Mouse (Mus musculus): ENCODE measurements at regions not wholly inside any gene's neighbourhood (a gene's known extent, or its start where the extent isn't known, plus 50 kb on each side); places are given as distances from the start of the nearest gene placed in this dataset.
A peak's percentile ranks its signal among the peaks of the same experiment; 100 is the strongest.

DNA sequence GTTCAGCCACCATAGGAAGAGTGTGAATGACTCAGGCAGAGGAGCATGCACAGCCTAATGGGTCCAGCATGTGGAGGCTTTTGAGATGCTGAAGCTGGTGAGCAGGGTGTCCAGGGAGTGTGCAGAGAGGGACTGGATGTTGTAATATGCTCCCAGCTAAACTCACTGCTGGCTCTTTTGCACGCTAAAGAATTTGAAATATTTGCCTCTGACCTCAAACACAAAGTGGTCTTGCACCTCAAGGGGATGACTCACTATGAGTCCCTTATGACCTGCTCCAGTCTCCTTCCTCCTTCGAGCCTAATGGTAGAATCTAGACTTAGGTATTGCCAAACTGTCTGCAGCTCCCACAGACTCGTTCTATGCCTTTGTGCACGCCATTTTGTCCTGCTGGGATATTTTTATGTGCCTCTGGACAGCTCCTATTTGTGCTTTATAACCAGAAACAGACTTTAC is 55.0 kb upstream of the Slit3 start:
- peak; percentile 28 for DNase-seq

DNA sequence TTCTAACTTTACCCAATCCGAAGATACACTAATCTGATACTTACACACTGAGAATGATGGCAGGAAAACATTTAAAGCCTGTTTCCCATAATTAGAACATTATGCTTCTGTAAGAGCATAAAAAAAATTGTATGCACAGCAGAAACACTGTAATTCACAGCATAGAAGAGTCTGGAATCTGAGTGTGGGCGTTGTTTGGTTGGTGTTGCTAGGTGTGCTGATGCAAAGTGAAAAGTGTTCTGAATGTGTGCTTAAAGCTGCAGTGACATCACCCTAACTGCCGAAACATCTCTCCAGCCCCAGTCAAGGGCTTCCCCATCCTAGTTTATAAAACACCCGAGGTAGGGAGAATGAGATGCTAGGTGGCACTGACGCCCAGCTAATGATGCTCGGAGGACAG is 63.2 kb upstream of the Slit3 start:
- DNase-seq, result no peak

DNA sequence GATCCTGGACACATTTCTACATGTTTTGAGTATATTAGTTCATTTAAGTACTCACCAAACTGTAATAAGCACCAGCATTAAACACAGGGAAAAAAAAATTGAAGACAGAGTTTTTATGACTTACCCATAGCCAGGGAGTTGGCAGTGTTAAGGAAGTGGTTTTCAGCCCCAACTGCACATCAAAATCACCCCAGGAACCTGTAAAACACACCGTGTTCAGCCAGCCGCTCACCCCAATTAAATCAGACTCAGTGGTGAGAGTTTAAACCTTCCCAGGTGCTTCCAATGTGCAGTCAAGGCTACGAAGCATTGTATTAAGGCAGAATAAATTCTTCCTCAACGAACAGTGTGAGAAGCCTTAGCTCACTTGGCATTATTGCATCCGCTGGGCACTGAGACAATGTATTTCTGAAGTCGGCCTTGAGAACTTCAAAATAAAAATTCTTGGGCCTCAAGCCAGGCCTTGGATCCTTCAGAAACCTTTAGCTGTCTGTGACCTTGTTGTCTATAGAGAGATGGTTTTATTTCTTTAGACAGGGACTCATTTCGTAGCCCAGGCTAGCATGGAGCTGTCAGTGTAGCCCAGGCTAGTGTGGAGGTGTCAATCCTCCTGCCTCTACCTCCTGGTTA is 65.4 kb upstream of the Slit3 start:
- DNase-seq, result peak; percentile 7

DNA sequence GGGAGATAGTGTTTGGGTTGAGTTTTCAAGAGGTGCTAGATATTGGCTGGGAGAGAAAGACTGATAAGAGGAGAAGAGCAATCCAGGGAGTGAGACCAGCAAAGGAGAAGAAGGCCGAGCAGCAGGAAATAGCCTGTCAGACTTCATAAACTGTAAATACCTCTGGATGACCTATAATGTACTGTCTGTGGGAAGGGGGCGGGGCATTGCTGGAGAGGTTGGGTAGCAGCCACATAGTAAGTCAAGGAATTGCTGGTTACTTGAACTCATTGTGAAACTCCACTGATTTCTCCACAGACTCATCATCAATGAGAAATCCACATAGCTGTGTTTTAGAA is 67.4 kb upstream of the Slit3 start:
- DNase-seq, result peak; percentile 29

DNA sequence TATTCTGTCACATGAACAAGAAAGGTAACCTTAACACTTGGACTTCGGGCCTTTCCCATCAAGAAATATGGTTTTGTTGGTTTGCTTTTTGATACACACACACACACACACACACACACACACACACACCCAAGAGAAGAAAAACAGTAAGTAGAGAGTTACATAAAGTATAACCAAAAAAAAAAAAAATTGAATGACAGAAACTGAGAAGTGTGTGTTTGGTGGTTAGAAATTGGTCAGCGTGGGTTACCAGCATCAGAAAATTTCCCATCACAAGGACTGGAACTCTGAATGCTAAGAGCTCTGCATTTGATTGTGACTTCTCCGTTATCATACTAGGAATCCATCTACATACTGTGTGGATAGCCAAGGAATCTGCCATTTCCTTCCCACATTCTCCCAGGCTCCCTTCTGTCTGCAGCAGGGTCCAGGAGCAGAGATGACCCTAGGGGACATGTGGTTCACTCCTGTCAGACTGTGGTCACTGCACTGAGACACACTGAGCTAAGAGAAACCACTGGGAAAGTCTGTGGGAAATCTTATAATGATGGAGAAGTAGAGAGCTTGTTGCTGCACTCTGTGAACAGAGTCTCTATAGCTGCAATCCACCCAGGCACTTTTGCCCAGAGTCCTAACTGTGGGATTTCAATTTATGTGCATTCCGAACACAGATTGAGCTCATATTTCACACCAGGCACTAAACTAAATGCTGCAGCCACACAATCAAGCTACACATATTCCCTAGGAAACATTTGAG is 68.0 kb upstream of the Slit3 start:
- DNase-seq, result no peak

DNA sequence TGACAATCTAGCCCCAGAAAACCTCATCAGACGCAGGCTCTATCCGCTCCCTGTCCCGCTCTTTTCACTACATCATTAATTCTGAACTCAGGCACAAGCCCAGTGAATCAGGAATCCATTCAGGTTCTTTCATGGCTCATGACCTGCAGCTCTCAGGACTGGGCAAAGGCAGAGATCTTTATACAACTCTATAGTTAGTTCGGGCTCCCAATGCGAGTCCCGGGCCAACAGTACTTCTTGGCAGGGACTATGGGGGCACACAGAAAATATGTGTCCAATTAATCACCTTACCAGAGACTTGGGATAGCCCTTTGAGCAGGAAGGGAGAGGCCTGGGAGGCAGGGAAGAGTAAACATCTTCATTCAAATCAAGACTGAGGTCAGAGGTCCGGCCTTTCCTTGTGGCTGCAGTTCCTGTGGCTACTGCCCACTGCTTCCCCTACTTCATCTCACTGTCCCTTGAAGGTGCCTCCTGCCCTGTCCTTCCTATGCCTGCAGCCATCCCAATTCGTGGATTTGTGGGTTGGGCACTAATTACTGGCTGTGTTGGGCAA is 71.3 kb upstream of the Slit3 start:
- peak; percentile 51 for DNase-seq

DNA sequence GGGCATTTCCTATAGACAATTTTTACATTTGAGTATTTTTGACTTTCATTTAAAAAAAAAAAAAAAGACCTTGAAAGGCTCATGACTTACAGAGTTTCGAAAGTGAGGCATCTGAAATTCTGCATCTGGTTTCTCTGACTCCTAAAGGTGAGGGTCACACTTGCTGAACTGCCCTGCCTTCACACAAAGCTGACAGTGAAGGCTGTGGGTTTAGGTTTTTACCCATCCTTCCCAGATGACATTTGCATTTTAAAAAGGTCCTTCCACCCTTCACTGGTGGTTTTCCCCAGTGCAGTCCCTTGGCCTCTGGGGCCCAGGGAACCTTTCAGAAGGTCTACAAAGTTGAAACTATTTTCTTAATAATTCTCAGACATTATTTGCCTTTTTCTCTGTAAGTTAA is 76.4 kb upstream of the Slit3 start:
- DNase-seq, result no peak

DNA sequence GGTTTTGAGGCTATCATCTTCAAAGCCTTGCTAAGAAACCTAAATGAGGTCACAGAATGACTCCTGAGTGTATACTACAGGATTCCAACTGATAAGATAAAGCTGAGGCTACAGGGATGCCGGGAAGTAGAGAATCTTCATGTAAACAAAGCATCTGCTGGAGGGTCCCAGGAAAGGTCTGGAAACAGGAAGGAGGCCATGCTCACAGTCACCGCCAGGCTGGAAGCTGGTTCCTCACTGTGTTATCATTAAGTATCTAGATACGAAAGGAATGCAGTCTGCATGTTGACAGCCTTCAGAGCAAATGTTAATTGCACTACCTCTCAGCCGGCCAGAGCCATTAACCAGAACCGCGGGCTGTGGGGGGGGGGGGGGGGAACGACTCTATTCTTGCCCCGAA is 96.6 kb upstream of the Slit3 start:
- DNase-seq, result no peak

DNA sequence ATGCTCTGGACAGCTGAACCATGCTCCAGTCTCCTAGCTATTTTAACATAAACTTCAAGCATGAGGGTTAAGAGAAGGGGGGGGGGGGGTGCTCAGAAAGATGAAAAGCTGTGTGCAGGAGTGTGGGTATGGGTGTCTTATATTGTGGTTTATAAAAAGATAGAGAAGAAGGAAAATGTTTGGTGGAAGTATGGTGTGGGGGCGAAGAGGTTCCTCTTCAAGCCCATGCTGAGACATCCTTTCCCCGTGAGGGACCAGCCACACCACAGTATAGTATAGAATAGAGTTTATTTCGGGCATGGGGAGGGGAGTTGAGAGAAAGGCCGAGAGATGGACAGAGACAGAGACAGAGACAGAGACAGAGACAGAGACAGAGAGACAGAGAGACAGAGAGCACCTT is 97.2 kb upstream of the Slit3 start:
- no peak for DNase-seq

DNA sequence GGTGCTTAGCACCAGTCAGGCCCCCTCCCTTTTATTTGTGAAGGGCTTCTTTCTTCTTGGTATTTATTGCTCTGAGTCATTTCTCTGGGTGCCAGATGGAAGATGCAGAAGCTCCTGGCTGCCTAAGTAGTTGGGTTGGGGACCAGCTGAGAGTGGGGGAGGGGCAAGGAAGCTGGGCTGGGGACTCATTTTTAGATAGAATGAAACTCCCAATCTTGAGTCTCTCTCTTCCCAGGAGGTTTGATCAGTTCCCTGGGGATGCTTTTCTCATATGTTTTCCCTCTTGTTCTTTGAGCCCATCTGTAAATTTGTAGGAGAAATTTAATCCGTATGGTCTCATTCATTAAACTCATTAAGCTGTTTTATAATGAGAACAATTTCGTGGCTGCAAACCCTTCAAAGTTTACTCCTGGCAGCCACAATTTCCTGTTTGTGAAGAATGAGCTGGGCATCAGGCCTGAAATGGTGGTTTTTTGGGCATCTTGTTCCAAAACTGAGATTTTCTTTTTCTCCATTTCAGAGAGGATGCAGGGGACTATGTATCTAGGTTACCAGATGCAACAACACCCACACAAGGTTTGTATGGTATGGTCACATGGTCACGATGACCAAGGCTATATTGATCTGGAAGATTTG is 98.9 kb upstream of the Slit3 start:
- no peak for DNase-seq

DNA sequence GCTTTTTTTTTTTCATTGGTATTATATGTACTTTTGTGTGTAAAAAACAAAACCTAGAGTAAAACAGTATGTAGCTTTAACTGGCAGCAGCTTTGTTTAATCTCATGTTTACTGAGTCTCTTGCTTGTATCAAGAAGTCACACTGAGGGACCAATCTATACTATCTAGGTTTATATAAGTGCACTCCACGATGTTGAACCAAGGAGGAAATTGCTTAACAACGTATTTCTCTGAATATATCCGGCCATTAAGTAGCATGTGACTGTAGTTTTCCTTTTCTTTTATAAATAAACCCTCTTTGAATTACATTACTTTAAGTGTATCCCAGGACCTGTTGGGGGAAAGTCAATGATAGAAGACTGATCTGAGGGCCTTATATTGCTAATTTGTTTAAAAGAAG is 104.0 kb upstream of the Slit3 start:
- DNase-seq, result no peak

DNA sequence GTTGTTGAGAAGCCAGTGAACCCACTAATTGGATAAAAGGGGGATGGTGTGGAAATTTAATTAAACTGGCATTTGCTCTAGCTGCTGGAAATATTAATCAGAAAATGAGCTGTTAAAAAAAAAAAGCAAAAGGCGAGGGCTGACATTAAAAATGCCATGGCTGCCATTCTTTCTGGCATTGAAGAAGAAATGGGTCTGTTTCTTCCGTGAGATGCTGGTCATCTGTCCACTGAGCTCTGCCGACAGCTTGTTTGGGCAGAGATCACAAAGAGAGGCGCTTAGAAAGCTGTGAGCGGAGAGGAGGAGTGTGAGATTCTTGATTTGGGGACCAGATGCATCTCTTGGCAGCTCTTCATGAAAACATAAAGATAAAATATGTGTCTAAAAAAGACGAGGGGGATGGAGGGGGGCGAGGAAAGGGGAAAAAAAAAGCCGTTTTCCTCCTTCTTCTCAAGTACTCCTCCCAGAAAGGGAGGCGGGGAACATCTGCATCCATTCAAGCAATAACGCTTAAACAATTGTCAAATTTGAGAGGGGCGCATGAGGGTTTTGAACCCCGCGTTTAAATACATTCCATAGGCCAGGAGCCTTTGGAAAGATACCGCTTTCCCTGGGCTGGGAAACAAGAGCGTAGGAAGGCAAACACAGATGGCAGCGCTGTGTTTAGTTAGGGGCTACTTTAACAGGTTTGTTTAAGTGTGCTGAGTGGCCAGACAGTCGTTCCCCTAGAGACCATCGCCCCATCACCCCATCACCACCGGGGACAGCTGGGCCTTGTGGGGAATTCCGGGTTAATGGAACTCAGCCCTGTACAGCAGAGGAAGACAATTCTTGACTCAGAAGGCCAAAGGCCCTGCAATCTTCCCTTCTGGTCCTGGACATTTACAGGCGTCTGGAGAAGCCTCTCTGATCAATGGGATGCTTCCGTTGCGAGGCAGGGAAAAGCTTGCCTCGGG is 109.2 kb upstream of the Slit3 start:
- DNase-seq, result no peak

DNA sequence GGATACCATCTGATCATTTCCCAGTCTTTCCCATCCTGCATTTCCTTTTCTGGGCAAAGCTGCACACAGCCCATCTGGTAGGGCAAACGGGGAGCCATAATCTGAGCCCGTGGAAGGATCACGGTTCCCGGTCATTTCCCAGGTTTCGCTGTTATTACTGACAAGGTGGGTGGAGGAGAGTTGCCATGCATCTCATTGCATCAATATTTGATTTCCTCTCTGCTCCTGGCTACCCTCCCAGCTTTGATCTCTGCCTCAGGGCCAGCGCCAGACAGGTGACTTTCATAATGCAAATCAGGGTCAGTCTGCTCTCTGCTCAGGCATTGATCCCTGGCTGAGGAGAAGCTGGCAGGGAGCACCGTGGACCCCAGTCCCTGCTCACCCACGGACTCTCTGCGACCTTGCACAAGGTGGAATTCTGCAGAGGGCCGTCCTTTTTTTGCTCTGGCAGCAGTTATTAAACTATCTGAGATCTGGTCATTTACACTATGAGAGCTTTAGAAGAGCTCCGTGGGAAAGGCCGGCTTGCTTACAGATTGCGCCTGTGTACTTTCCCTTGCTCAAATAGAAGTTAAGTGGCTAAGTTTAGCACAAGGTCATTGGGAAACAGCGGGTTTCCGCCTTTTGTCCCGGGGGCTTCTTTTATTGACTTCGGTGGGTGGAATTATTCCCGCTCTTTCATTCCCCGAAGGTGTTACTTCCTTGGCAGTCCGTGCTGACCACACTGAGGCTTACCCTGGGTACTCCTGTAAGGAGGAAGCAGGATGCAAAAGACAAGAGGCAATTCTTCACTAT is 114.1 kb upstream of the Slit3 start:
- DNase-seq, result peak; percentile 75

DNA sequence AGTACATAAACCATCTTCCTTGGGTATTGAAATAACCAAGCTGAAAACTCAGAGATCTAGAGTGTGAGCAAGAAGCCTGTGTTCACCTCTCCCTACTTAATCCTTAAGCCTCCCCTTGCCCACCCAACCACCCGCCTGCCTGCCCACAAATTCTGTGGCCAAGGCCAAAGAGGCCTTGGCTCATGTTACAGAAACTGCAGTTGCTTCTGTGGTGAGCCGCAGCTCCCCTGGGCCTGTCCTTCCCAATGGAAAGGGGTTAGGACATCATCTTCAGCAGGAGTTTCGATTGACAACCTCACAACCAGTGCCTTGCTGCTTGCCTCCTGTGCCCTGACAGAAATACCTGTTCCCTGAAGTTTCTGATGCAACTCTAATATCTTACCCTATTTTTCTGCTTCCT is 115.9 kb upstream of the Slit3 start:
- no peak for DNase-seq

DNA sequence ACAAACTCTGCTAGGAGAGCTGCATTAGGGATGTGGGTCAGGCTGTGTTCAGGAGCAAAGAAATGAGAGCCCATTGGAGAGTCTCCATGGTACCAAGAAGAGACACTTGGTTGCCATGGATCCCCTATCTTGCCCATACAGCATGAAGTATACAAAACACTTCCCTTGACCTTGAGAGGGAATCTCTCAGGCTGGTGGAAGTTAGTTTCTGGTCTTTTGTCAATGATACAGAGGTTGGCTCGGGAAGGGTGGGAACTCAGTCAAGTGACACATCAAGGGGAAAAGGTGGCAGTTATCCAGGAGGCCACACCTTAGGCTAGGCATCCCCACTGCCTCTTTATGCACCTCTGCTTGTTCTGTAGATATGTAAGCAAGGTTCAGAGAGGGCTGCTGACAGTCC is 116.6 kb upstream of the Slit3 start:
- DNase-seq, result no peak

DNA sequence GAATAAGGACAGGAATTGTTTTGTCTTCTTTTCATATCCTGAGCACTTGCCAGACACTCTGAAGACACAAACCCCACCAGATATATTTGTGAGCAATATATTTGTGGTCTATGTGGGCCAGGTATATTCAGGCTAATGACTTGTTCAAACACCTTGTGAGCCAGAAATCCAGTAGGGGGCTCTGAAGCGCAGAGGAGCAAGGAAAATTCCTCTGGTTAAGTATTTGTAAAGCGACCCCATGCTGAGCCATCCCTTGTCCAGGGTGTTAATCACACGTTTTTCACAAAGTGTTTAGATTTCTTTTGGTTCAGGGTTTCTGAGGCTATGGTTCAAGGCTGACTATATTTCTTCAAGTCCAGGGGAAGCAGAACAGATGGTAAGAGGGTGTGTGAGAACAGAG is 117.1 kb upstream of the Slit3 start:
- no peak for DNase-seq

DNA sequence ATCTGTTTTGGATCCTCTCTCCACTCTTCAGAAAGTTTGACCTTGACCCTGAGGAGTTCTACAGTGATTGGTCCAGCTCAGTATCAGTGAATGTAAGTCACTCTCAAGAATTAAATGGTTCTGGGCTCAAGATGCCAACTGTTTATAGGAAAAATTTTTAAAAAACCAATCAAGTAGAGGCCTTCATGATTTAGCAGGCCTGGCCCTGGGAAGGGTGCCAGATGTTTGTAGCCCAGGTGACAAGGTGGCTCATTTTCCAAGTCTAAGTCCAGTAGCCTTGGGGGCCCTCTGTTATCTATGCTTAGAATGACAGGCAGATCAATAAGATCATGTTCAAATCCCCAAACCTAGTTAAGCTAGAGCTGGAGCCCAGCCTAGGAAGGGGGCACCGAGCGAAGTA is 123.1 kb upstream of the Slit3 start:
- DNase-seq, result no peak

DNA sequence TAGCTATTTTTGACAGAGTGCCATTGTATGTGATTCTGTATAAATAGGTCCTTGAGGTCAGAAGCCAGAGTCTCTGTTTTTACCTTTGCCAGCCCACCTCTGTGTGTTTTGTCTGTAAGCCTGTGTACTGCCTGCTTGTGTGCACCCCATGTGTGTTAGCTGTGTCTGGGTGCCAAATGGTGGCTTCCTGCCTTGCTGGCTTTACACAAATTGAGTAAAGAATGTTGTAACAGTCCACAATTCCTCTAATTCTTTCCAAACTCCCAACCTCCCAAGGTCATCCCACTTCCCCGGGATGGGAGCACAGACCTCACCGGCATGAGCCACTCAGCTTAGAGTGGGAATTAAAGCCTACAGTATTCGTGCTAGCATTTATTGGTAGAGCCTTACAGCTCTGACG is 125.5 kb upstream of the Slit3 start:
- DNase-seq, result no peak

DNA sequence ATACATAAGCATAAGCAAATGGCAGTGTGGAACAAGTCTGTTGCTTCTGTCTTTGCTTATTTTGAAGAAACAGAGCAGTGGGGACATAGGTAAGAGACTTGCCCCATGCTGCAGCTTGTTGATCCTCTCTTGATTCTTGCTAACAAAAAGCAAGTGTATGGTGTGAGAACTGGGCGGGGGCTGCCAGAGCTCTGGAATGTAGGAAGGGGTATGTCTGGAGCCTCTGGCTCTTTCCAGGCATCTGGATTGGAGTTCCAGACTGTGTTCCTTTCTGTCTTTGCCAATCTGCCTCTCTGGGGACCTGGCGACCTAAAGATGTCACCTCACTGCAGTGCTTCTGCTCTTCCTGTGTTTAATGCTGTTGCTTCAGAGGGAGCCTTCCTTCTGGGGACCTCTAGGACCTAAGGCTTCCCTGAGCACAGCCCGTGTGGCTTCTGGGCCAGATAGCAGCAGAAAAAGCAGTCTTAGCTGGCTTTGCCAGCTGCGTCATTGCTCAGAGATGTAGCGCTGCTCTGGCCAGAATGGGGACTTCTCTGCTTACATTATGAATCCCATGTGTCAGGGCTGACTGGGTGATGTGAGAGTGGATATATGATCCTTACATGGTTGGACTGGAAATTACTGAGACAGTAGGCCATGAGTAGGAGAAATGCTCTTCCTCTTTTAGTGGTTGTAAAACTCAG is 138.1 kb upstream of the Slit3 start:
- no peak for DNase-seq

DNA sequence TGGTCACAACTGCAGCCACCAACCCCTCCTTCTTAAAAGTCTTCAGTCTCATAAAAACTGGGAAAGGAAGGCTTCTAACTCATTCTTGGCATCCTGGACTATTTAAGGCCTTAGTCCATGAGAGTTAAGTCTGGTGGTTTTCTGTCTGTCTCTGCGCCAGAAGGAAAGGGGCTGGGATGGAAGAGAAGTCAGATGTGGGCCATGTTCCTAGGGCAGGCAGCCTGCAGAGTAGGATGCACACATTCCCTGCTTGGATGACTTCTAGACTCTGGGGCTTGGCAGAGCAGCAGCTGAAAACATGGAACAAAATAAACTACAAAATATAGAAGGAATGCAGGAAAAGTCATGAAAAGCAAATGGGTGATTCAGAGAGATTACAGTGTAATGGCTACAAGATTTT is 140.8 kb upstream of the Slit3 start:
- DNase-seq, result no peak

DNA sequence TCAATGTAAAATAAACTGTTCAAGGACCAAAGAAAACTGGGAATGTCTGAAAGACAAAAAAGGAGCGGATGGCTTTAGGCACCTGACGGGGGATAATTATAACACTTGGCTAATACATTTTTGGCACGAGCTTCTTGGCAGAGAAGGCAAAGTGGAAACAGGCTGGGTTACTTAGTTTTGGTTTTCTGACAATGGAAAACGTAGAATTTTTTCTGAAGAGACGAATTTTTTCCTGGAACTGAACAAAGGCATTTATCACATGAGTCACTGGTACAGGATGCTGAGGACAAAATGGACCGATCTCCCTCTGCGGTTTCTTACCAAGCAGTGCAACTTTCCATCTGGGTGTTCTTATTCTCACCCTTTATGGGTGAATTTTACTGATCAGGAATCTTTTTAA is 143.2 kb upstream of the Slit3 start:
- no peak for DNase-seq
